Mouse (Mus musculus) C2C12 (cell line): ENCODE results near the gene 1110004F10Rik.

Source experiments
- CTCF ChIP-seq: IDR thresholded peaks from one replicate; pipeline ENCODE4 v1.5.1; 2011; ENCODE audit not compliant: control insufficient read depth, insufficient read depth, insufficient read length
- MYOG ChIP-seq: IDR thresholded peaks from one replicate; pipeline ENCODE4 v1.6.1; 2011; ENCODE audit not compliant: control insufficient read depth, insufficient read length; ENCODE audit errors: extremely low read depth

- no peak for TF ChIP-seq CTCF
- no peak for TF ChIP-seq MYOG
Observed at GRCm38 (mm10) chr7:116030597-116031387, 8.4 kb upstream of the 1110004F10Rik start.
